Mouse (Mus musculus) hindbrain, embryonic 16.5 days (tissue): ENCODE data around the gene Smg6. TPM values are rescaled to one million over a fixed set of nuclear protein-coding genes. Genes with fewer than 3 reads are reported as not detected.
A peak's percentile ranks its signal among the peaks of the same experiment; 100 is the strongest.

Source experiments
- ATAC-seq: fragments of 200-750 bp; cut with Nextera tagmentation; 2 replicates; pipeline ENCODE4 v1.8.0; 2017; ENCODE audit warnings: moderate TSS enrichment, moderate library complexity
- H3K27ac ChIP-seq: fragments of 300-500 bp; sonication (generic); 2 replicates; pipeline ENCODE4 v1.5.1; 2014; ENCODE audit warnings: low read depth, mild to moderate bottlenecking, control low read depth, low read length, moderate library complexity
- H3K27me3 ChIP-seq: fragments of 300-500 bp; sonication (generic); replicated peaks from 2 replicates; pipeline ENCODE4 v1.6.1; 2014; ENCODE audit warnings: low read length; ENCODE audit not compliant: control insufficient read depth, insufficient read depth
- H3K36me3 ChIP-seq: fragments of 300-500 bp; sonication (generic); 2 replicates; pipeline ENCODE4 v1.6.1; 2014; ENCODE audit warnings: mild to moderate bottlenecking, low read length, moderate library complexity, mixed read lengths; ENCODE audit not compliant: control insufficient read depth, insufficient read depth
- H3K4me1 ChIP-seq: fragments of 300-500 bp; sonication (generic); 2 replicates; pipeline ENCODE4 v1.6.1; 2014; ENCODE audit warnings: low read depth, low read length; ENCODE audit not compliant: control insufficient read depth, insufficient read depth
- H3K4me2 ChIP-seq: fragments of 300-500 bp; sonication (generic); 2 replicates; pipeline ENCODE4 v1.6.1; 2014; ENCODE audit warnings: mild to moderate bottlenecking, low read length, control low read depth, moderate library complexity
- H3K4me3 ChIP-seq: fragments of 300-500 bp; sonication (generic); 2 replicates; pipeline ENCODE4 v1.5.1; 2014; ENCODE audit warnings: mild to moderate bottlenecking, low read length, control low read depth, moderate library complexity
- H3K9ac ChIP-seq: fragments of 300-500 bp; sonication (generic); 2 replicates; pipeline ENCODE4 v1.6.1; 2014; ENCODE audit warnings: low read depth, mild to moderate bottlenecking, control low read depth, low read length, moderate library complexity
- H3K9me3 ChIP-seq: fragments of 300-500 bp; sonication (generic); 2 replicates; pipeline ENCODE4 v1.6.1; 2014; ENCODE audit warnings: mild to moderate bottlenecking, low read length, moderate library complexity; ENCODE audit not compliant: control insufficient read depth
- whole genome bisulfite sequencing: fragments of 180-500 bp; shearing (Covaris S2); extraction: QIAGEN DNeasy Blood & Tissue Kit; methylation state at CpG from one replicate; pipeline ENCODE4 v1.1.7; 2014; 5-methylcytosine and 5-hydroxymethylcytosine counted together
- polyA plus RNA-seq: library from polyadenylated mRNA; unstranded; fragments of >200 nt; fragmentation: Nextera tagmentation; extraction: Ambion mirVana; gene quantifications from 2 replicates; pipeline ENCODE4 v1.2.1, GENCODE M21; 2015

The Smg6 gene
- polyA plus RNA-seq, 1 experiment from 2014 or later = 11.6 TPM

GRCm38 (mm10) chr11:75046638-75047037 is 121.0 kb downstream of the Smg6 start:
- H3K27ac ChIP-seq = peak overlapping the region; percentile 31
- H3K27me3 ChIP-seq = no peaks in the 10 kb centered on the region
- no peak for ATAC-seq
- no peaks in the 10 kb centered on the region for H3K9me3 ChIP-seq
- H3K36me3 ChIP-seq = 0 out of 2 replicates have a peak, but pooled peaks cover 1% of the 10 kb centered on the region
- H3K4me1 ChIP-seq = peaks cover 7% of the 10 kb centered on the region
- WGBS = 82% methylated on average over 3 of the region's 3 CpGs
- no peak overlapping the region for H3K9ac ChIP-seq
- no peak overlapping the region for H3K4me2 ChIP-seq
- H3K4me3 ChIP-seq = no peak overlapping the region

GRCm38 (mm10) chr11:75047066-75047465 is 121.4 kb downstream of the Smg6 start:
- peak; percentile 67 for ATAC-seq
- Histone ChIP-seq H3K4me2 (no peak overlapping the region), H3K9ac (no peak overlapping the region), H3K36me3 (no peaks in the 10 kb centered on the region), H3K4me1 (peaks cover 7% of the 10 kb centered on the region), H3K27me3 (no peaks in the 10 kb centered on the region), H3K9me3 (no peaks in the 10 kb centered on the region), H3K27ac (peak overlapping the region; percentile 31), H3K4me3 (no peak overlapping the region)
- WGBS = 39% methylated on average over 6 of the region's 6 CpGs

DNA sequence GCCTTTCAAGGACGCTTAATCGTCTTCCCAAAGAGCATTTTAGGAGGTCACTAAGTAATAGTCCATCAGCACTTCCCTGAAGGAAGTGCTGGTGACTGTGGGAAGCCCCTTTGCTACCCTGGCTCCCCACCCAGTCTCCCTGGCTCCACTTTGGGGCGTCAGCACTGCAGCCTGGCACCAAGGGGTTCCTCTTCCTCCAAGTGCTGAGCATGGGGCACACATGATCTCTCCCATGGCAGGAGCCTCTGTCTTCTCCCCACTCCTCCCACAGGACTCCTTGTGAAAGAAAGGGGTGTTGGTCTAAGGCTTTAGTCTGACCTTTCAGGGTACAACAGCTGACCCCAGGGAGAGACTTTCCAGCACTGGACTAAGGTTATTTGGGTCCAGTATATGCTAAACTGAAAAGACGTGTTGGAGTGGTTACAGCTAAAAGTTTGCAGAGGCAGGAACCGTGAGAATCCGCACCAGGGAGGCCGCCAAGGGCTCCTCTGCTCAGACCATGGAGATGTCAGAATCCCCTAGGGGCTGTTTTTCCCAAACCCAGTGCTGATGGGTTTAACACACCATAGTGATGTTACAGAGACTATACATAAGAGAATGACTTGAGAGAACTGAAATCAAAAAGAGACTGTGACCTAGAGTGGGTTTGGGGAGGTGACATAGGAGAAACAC is 122.2 kb downstream of the Smg6 start:
- WGBS = 85% methylated on average over 7 of the region's 7 CpGs
- H3K9me3 ChIP-seq = no peaks in the 10 kb centered on the region
- no peak for ATAC-seq
- peaks cover 10% of the 10 kb centered on the region for H3K4me1 ChIP-seq
- no peaks in the 10 kb centered on the region for H3K36me3 ChIP-seq
- no peak overlapping the region for H3K4me3 ChIP-seq
- H3K27me3 ChIP-seq = no peaks in the 10 kb centered on the region
- no peak overlapping the region for H3K4me2 ChIP-seq
- no peak overlapping the region; the same call in 1 of the 2 replicates for H3K27ac ChIP-seq
- no peak overlapping the region for H3K9ac ChIP-seq

DNA sequence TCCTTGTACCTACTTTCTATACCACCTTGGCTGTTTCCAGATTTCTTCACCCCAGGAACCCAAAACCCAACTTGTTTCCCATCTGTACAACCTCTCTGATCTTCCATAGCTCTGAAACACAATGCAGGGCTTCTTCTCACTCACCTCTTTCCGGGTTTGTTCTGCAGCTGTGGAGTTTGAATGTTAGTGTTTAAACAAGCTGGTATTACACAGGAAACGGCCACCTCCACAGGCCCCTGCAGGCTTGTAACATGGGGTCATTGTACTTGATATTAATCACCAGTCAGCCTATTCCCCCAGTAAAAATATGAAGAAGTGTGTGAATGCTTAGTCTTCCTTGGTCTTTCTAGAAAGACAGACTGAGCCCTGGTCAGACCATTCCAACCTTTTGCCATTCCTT is 123.5 kb downstream of the Smg6 start:
- Histone ChIP-seq H3K9me3 (no peaks in the 10 kb centered on the region), H3K27me3 (no peaks in the 10 kb centered on the region), H3K4me2 (no peak overlapping the region), H3K27ac (no peak overlapping the region), H3K4me1 (peaks cover 10% of the 10 kb centered on the region), H3K36me3 (no peaks in the 10 kb centered on the region), H3K4me3 (no peak overlapping the region), H3K9ac (no peak overlapping the region)
- ATAC-seq = no peak
- 68% methylated on average over 2 of the region's 2 CpGs for WGBS

GRCm38 (mm10) chr11:75049807-75050206 is 124.2 kb downstream of the Smg6 start:
- ATAC-seq = no peak
- no peak overlapping the region for H3K4me2 ChIP-seq
- no peak overlapping the region for H3K27ac ChIP-seq
- H3K36me3 ChIP-seq = no peaks in the 10 kb centered on the region
- no peak overlapping the region for H3K4me3 ChIP-seq
- peaks cover 10% of the 10 kb centered on the region for H3K4me1 ChIP-seq
- H3K27me3 ChIP-seq = no peaks in the 10 kb centered on the region
- no peak overlapping the region for H3K9ac ChIP-seq
- 73% methylated on average over 2 of the region's 2 CpGs for WGBS
- H3K9me3 ChIP-seq = no peaks in the 10 kb centered on the region

GRCm38 (mm10) chr11:75051239-75051638 is 125.6 kb downstream of the Smg6 start:
- no peak overlapping the region for H3K4me3 ChIP-seq
- no peak for ATAC-seq
- 67% methylated on average over 1 of the region's 1 CpGs for WGBS
- H3K36me3 ChIP-seq = no peaks in the 10 kb centered on the region
- H3K9ac ChIP-seq = no peak overlapping the region
- H3K4me1 ChIP-seq = peaks cover 10% of the 10 kb centered on the region
- no peak overlapping the region for H3K4me2 ChIP-seq
- H3K27ac ChIP-seq = no peak overlapping the region
- no peaks in the 10 kb centered on the region for H3K27me3 ChIP-seq
- H3K9me3 ChIP-seq = no peaks in the 10 kb centered on the region

DNA sequence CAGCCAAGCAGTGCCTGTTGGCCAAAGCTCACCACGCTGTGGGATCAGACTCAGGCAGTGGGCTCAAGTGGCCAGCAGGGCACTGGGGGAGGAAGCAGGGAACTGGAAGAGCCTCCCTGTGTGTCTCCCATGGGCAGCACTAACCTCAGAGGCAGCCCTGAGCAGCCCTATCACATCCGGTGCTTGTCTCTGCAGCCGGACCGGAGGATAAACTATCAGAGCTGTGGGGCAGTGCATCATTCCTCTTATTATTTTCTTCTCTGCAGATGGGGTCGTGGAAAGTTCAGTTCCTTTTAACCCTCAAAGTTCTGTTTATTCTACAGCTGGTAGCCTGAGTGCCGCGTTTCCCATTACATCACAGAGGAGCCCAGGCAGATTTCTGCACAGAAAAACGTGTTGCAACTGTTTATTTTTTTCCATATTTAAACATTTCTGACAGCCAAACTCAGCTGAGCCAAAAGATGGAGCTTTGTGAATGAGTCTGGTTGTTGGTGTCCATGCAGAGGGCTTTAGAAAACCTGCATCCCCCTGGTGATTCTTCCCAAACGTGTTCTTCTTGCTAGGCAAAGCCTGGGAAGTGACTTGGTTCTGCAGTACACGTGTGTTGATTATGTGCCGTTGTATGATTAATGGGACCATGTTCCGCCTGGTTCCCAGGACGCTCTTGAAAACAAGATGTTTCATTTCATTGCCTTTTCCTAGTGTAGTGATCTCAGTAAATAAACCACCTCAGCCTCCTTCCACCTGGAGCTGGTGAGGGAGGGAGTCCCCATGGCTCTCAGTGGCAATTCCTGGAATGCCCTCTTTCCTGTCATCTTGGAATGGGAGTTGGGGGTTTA is 126.3 kb downstream of the Smg6 start:
- Histone ChIP-seq H3K4me2 (no peak overlapping the region), H3K9ac (no peak overlapping the region), H3K27ac (no peak overlapping the region), H3K4me3 (no peak overlapping the region), H3K9me3 (no peaks in the 10 kb centered on the region), H3K27me3 (no peaks in the 10 kb centered on the region), H3K4me1 (peaks cover 10% of the 10 kb centered on the region), H3K36me3 (no peaks in the 10 kb centered on the region)
- 47% methylated on average over 13 of the region's 13 CpGs for WGBS
- no peak; the same call in 1 of the 2 replicates for ATAC-seq

DNA sequence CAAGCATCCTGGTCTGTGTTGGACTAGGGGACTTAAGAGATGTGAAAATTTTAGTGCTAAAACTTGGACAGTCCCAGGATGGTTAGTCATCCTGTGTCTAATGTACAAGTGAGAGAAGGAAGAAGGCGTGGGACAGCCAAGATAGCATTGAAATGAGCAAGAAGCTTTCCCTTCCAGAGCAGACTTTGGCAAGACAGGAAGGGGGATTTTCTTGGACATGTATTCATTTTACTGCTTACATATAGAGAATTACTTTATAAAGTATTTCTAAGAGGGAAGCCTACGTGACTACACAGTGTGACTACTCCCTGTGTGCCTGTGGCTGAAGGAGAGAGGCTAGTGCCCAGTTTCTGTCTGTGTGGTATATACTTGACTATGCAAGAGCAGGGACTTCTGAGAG is 127.4 kb downstream of the Smg6 start:
- Histone ChIP-seq H3K4me3 (no peak overlapping the region), H3K4me2 (no peak overlapping the region), H3K4me1 (peaks cover 3% of the 10 kb centered on the region), H3K36me3 (no peaks in the 10 kb centered on the region), H3K9ac (no peak overlapping the region), H3K27ac (no peak overlapping the region), H3K9me3 (no peaks in the 10 kb centered on the region), H3K27me3 (no peaks in the 10 kb centered on the region)
- 86% methylated on average over 2 of the region's 2 CpGs for WGBS
- no peak for ATAC-seq

DNA sequence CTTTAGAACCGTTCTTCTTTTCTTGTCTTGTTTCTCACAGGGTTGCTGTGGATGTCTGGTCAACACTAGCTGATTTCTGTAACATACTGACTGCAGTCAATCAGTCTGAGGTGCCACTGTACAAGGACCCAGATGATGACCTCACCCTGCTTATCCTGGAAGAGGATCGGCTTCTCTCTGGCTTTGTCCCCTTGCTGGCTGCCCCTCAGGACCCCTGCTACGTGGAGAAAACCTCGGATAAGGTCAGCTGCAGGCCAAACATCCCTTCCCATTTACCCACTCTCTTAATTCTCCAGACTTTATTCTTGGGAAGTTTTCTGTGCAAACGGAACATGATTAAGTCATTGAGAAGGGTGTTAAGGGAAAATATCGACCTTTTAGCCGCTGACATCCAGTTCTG is 128.1 kb downstream of the Smg6 start:
- Histone ChIP-seq H3K4me3 (no peak overlapping the region), H3K27me3 (no peaks in the 10 kb centered on the region), H3K36me3 (no peaks in the 10 kb centered on the region), H3K9me3 (no peaks in the 10 kb centered on the region), H3K4me1 (peaks cover 3% of the 10 kb centered on the region; the same call in 1 of the 2 replicates), H3K9ac (no peak overlapping the region), H3K27ac (0 out of 2 replicates have a peak overlapping the region, but pooled peaks have one; percentile 44), H3K4me2 (no peak overlapping the region)
- WGBS = 64% methylated on average over 7 of the region's 7 CpGs
- no peak for ATAC-seq
